Mouse (Mus musculus) testis, adult 2 months (tissue): ENCODE measurements around the gene Tmem247.

ENCODE experiments used
- CTCF ChIP-seq: fragments of 200-500 bp; IDR thresholded peaks from 2 replicates; pipeline ENCODE4 v1.5.1; 2012; ENCODE audit warnings: low read depth, mild to moderate bottlenecking, inconsistent platforms, low read length, moderate library complexity; ENCODE audit not compliant: control insufficient read depth, insufficient read depth, insufficient replicate concordance
- POLR2A ChIP-seq: fragments of 200-500 bp; IDR thresholded peaks from 2 replicates; pipeline ENCODE4 v1.6.1; 2012; ENCODE audit warnings: low read depth, mild to moderate bottlenecking, inconsistent platforms, low read length, moderate library complexity; ENCODE audit not compliant: control insufficient read depth

GRCm38 (mm10) chr17:86900564-86900963, 16.6 kb upstream of the Tmem247 start:
- TF ChIP-seq CTCF (no peak), POLR2A (no peak)
